25 mouse cellular contexts compared by ENCODE assay signal in the genomic region with DNA sequence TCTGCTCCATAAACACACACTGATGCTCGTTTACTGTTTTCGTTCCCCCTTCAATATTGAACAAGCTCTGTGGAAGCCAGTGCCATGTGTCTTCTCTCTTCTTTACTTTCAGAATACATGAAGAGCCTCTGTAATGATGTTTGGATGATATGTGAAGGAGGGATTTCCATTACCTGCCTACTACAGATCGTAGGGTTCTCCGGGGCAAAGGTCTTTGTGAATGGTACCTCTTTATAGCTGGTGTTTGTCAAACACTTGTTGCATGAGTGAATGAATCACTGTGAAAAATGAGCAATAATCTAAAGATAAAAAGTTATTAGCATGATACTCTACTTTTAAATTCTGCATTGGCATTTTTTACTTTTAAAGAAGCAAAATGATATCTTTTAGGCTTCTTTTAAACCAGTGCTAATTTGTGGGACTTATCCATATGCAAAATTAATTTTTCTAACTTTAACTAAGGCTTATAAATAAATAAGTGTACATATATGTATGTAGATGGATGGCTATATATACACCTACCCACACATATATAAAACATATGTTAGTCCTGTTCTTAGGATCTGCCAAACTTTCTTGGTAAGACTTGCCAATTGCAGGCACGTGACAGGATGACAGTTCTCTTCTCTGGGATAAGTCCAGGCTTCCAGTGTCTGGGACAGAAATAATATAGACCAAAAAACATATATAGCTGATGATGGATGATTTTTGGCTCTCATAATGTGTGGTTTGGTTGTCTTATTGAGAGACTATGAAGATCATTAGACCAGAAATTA. TPM values are rescaled to one million over a fixed set of nuclear protein-coding genes. Genes with fewer than 3 reads are reported as not detected.
DNase-seq lines count a peak whose midpoint lies in the region; ATAC-seq and TF ChIP-seq lines count a peak whose summit lies in the region.
"Had no signal": no experiment of that assay in that cellular context is flagged by ENCODE, and none has a peak within 500 bp of the region (broad histone marks: within the 10 kb centered on the region; RNA-seq: fewer than 3 reads in every experiment).

No protein-coding gene starts in this region.

- H3K9ac ChIP-seq in forebrain, embryonic 14.5 days (ENCODE audit: low read length) = no peak overlapping the region
- no peak overlapping the region for H3K9ac ChIP-seq in forebrain, embryonic 12.5 days
- no peak overlapping the region for H3K9ac ChIP-seq in intestine, postnatal 0 days (ENCODE audit: low read depth, low read length)
- H3K9ac ChIP-seq: embryonic facial prominence, embryonic 13.5 days; hindbrain, embryonic 12.5 days; hindbrain, embryonic 15.5 days had no signal

- DNase-seq in forebrain, embryonic 14.5 days (ENCODE audit: low spot score) = no peak
- DNase-seq in frontal cortex, postnatal 25 days (ENCODE audit: low spot score in 2 of 2) = no peak
- DNase-seq in brain, adult 2 months (ENCODE audit: low read depth, low spot score) = peak; percentile 47
- no peak for DNase-seq in kidney, adult 9 months
- DNase-seq: adrenal gland, postnatal 14 days; cerebellum, adult 11-12 months; cerebellum, adult 8-10 months; cerebellum, postnatal 10 days; cerebellum, postnatal 36 days; embryo, embryonic 11 days; gastrocnemius, adult 2 months; gastrocnemius, postnatal 14 days; heart, adult 11 months had no signal

- H3K4me1 ChIP-seq in forebrain, embryonic 14.5 days (ENCODE audit: control insufficient read depth, insufficient read depth, low read length) = no peaks in the 10 kb centered on the region
- H3K4me1 ChIP-seq in forebrain, embryonic 12.5 days = no peaks in the 10 kb centered on the region
- no peaks in the 10 kb centered on the region for H3K4me1 ChIP-seq in intestine, postnatal 0 days (replicated peaks; ENCODE audit: control insufficient read depth, insufficient read depth, low read length)
- H3K4me1 ChIP-seq: embryonic facial prominence, embryonic 10.5 days; embryonic facial prominence, embryonic 13.5 days; hindbrain, embryonic 12.5 days; hindbrain, embryonic 15.5 days had no signal

- H3K36me3 ChIP-seq in forebrain, embryonic 14.5 days (ENCODE audit: control insufficient read depth, insufficient read depth, low read length) = no peaks in the 10 kb centered on the region
- no peaks in the 10 kb centered on the region for H3K36me3 ChIP-seq in forebrain, embryonic 12.5 days (replicated peaks)
- H3K36me3 ChIP-seq in intestine, postnatal 0 days (ENCODE audit: control insufficient read depth, insufficient read depth) = no peaks in the 10 kb centered on the region
- H3K36me3 ChIP-seq: embryonic facial prominence, embryonic 10.5 days; embryonic facial prominence, embryonic 13.5 days; G1E; hindbrain, embryonic 12.5 days; hindbrain, embryonic 15.5 days had no signal

- ATAC-seq in forebrain, embryonic 14.5 days = peak; percentile 32; the same call in 1 of the 2 replicates
- ATAC-seq in forebrain, embryonic 12.5 days (ENCODE audit: low FRiP score) = no peak
- peak; percentile 34; the same call in 1 of the 2 replicates for ATAC-seq in frontal cortex, adult (ENCODE audit: low TSS enrichment)
- peak; percentile 80; the same call in 1 of the 2 replicates for ATAC-seq in intestine, postnatal 0 days
- ATAC-seq: Patski had no signal

- no peaks in the 10 kb centered on the region for H3K27me3 ChIP-seq in forebrain, embryonic 14.5 days (replicated peaks; ENCODE audit: control insufficient read depth, insufficient read depth, low read length)
- H3K27me3 ChIP-seq in forebrain, embryonic 12.5 days = no peaks in the 10 kb centered on the region
- H3K27me3 ChIP-seq in intestine, postnatal 0 days (replicated peaks; ENCODE audit: control insufficient read depth, insufficient read depth, low read length) = no peaks in the 10 kb centered on the region
- H3K27me3 ChIP-seq: CH12.LX; embryonic facial prominence, embryonic 13.5 days; hindbrain, embryonic 12.5 days; hindbrain, embryonic 15.5 days had no signal

- WGBS in forebrain, embryonic 14.5 days = 90% methylated on average over 5 of the region's 5 CpGs
- WGBS in forebrain, embryonic 12.5 days = 92% methylated on average over 5 of the region's 5 CpGs
- 68% methylated on average over 5 of the region's 5 CpGs for WGBS in intestine, postnatal 0 days

- no peaks in the 10 kb centered on the region for H3K9me3 ChIP-seq in forebrain, embryonic 14.5 days (replicated peaks; ENCODE audit: control insufficient read depth, low read length)
- H3K9me3 ChIP-seq in forebrain, embryonic 12.5 days = no peaks in the 10 kb centered on the region
- H3K9me3 ChIP-seq in intestine, postnatal 0 days (ENCODE audit: control insufficient read depth) = no peaks in the 10 kb centered on the region
- H3K9me3 ChIP-seq: embryonic facial prominence, embryonic 10.5 days; embryonic facial prominence, embryonic 13.5 days; G1E; hindbrain, embryonic 12.5 days; hindbrain, embryonic 15.5 days had no signal

- H3K4me3 ChIP-seq in forebrain, embryonic 14.5 days (ENCODE audit: low read depth, low read length) = no peak overlapping the region
- no peak overlapping the region for H3K4me3 ChIP-seq in forebrain, embryonic 12.5 days (replicated peaks)
- no peak overlapping the region for H3K4me3 ChIP-seq in intestine, postnatal 0 days (ENCODE audit: low read depth, low read length)
- H3K4me3 ChIP-seq: embryonic facial prominence, embryonic 10.5 days; embryonic facial prominence, embryonic 13.5 days; erythroblast, embryonic 14.5 days; gastrocnemius, adult 2 months; hindbrain, embryonic 12.5 days; hindbrain, embryonic 15.5 days had no signal

- H3K27ac ChIP-seq in forebrain, embryonic 14.5 days (ENCODE audit: low read depth, low read length) = no peak overlapping the region
- H3K27ac ChIP-seq in forebrain, embryonic 12.5 days = no peak overlapping the region
- no peak overlapping the region for H3K27ac ChIP-seq in intestine, postnatal 0 days (ENCODE audit: low read depth, low read length)
- H3K27ac ChIP-seq: embryonic facial prominence, embryonic 10.5 days; embryonic facial prominence, embryonic 13.5 days; gastrocnemius, adult 2 months; hindbrain, embryonic 12.5 days; hindbrain, embryonic 15.5 days had no signal

- H3K4me2 ChIP-seq in forebrain, embryonic 14.5 days (ENCODE audit: low read length) = no peak overlapping the region
- no peak overlapping the region for H3K4me2 ChIP-seq in forebrain, embryonic 12.5 days
- H3K4me2 ChIP-seq in intestine, postnatal 0 days (replicated peaks; ENCODE audit: low read depth) = no peak overlapping the region
- H3K4me2 ChIP-seq: embryonic facial prominence, embryonic 13.5 days; heart, embryonic 11.5 days; hindbrain, embryonic 12.5 days; hindbrain, embryonic 15.5 days had no signal

- TF ChIP-seq CTCF in intestine, postnatal 0 days (IDR thresholded peaks at IDR 0.05; ENCODE audit: low read depth) = no peak

RNA-seq across cellular contexts. Expression of a gene that starts 22.0 kb away (rescaled TPM):
- 8.2 and 16.1 TPM in 2 replicates for polyA plus RNA-seq in forebrain, embryonic 14.5 days (2014; fragmentation: Nextera tagmentation; extraction: Ambion mirVana)
- polyA plus RNA-seq in forebrain, embryonic 12.5 days (2016; fragmentation: Nextera tagmentation; extraction: Ambion mirVana) = 18.1 and 18.7 TPM in 2 replicates
- 1.3 and 1.7 TPM in 2 replicates for polyA plus RNA-seq in intestine, postnatal 0 days (2015; fragmentation: Nextera tagmentation; extraction: Ambion mirVana)
